Mouse (Mus musculus) lung, postnatal 0 days (tissue): ENCODE measurements around the gene Sbpl.

Experiments
- CTCF ChIP-seq: IDR thresholded peaks from 2 replicates; pipeline ENCODE4 v1.5.1; 2016; ENCODE audit warnings: antibody characterized with exemption, mild to moderate bottlenecking
- EP300 ChIP-seq: IDR thresholded peaks from 2 replicates; pipeline ENCODE4 v1.6.1; 2016; ENCODE audit warnings: antibody characterized with exemption, mild to moderate bottlenecking, control low read depth

DNA sequence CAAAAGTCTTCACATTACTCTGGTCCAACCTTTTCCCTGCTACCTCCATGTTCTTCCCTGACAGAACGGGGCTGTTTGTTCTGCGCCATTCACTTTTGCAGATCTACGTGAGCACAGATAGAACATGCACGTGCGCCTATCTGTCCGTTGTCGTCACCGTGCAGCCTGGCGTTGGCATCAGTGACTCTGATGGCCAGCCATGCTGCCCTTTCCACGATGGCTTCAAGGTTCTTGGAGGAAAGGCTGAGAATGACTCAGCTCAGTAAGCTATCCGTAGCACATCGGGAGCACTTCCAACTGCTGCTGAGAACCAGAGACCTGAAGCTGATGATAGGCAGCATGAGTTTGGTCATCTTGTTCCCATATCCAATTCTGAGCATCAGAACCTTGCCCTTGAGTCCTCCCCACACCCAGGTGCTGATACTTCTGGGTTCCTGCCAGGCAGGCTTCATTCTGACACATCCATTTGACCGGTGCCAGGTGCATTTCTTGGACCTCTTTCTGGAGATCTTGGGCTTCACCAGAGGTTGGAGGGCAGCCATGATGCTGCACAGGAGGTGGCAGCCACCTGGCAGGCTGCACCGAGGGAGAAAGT is 49.1 kb upstream of the Sbpl start:
- no peak for TF ChIP-seq CTCF
- no peak for TF ChIP-seq EP300
